19 mouse cellular contexts compared by ENCODE assay signal in genomic region chr1:195113621-195114020, GRCm38 (mm10). TPM values are rescaled to one million over a fixed set of nuclear protein-coding genes. Genes with fewer than 3 reads are reported as not detected.
A peak's percentile ranks its signal among the peaks of the same experiment; 100 is the strongest.
DNase-seq lines count a peak whose midpoint lies in the region; ATAC-seq and TF ChIP-seq lines count a peak whose summit lies in the region.
"Had no signal": no experiment of that assay in that cellular context is flagged by ENCODE, and none has a peak within 500 bp of the region (broad histone marks: within the 10 kb centered on the region; RNA-seq: fewer than 3 reads in every experiment).

No protein-coding gene starts in this region.

- no peak overlapping the region for H3K9ac ChIP-seq in MEL (ENCODE audit: control insufficient read depth, low read depth, low read length, poor library complexity, severe bottlenecking)
- H3K9ac ChIP-seq in intestine, embryonic 16.5 days (ENCODE audit: low read depth, low read length): no peak overlapping the region
- H3K9ac ChIP-seq in liver, embryonic 16.5 days (ENCODE audit: low read depth, low read length): no peak overlapping the region
- H3K9ac ChIP-seq: forebrain, embryonic 12.5 days; heart, embryonic 15.5 days; midbrain, embryonic 12.5 days had no signal

- no peak; the same call in 1 of the 2 replicates for TF ChIP-seq RAD21 in MEL (IDR thresholded peaks at IDR 0.05; ENCODE audit: low read depth, low read length)

- no peak for TF ChIP-seq POLR2A in MEL (IDR thresholded peaks at IDR 0.05; ENCODE audit: control insufficient read depth in 1 of 2, insufficient read depth in 1 of 2, low read depth in 1 of 2, low read length in 2 of 2, poor library complexity in 1 of 2)

- H3K9me3 ChIP-seq in MEL (replicated peaks; ENCODE audit: insufficient read depth, low read length): no peaks in the 10 kb centered on the region
- no peaks in the 10 kb centered on the region for H3K9me3 ChIP-seq in intestine, embryonic 16.5 days (ENCODE audit: control insufficient read depth, low read length)
- H3K9me3 ChIP-seq in liver, embryonic 16.5 days (replicated peaks; ENCODE audit: control insufficient read depth, low read length): no peaks in the 10 kb centered on the region
- H3K9me3 ChIP-seq: forebrain, embryonic 12.5 days; heart, embryonic 15.5 days; hindbrain, embryonic 10.5 days; limb, embryonic 10.5 days; midbrain, embryonic 12.5 days had no signal

- no peak overlapping the region for H3K4me2 ChIP-seq in intestine, embryonic 16.5 days (ENCODE audit: low read depth, low read length)
- H3K4me2 ChIP-seq in liver, embryonic 16.5 days (ENCODE audit: low read depth, low read length): peak overlapping the region; percentile 42
- H3K4me2 ChIP-seq: forebrain, embryonic 12.5 days; heart, embryonic 15.5 days; midbrain, embryonic 12.5 days had no signal

- H3K79me2 ChIP-seq in MEL (ENCODE audit: control insufficient read depth, insufficient read depth, low read length, poor library complexity): no peaks in the 10 kb centered on the region

- H3K4me3 ChIP-seq in MEL (ENCODE audit: control insufficient read depth in 1 of 2, insufficient read depth in 1 of 2, low read depth in 2 of 2, low read length in 2 of 2): no peak overlapping the region
- no peak overlapping the region for H3K4me3 ChIP-seq in intestine, embryonic 16.5 days (ENCODE audit: low read length)
- no peak overlapping the region for H3K4me3 ChIP-seq in liver, embryonic 16.5 days (ENCODE audit: low read depth, low read length)
- H3K4me3 ChIP-seq: forebrain, embryonic 12.5 days; heart, embryonic 15.5 days; hindbrain, embryonic 10.5 days; limb, embryonic 10.5 days; midbrain, embryonic 12.5 days had no signal

- peak; percentile 11 for DNase-seq in 3T3-L1 (ENCODE audit: low read depth, low spot score)
- peak; percentile 33 for DNase-seq in MEL (ENCODE audit: low read depth, low spot score)
- no peak for DNase-seq in gastrocnemius, postnatal 14 days
- DNase-seq in spleen, adult 18-20 months: no peak
- no peak for DNase-seq in left cerebral cortex, postnatal 14 days (ENCODE audit: low spot score in 2 of 2)
- DNase-seq in ovary, postnatal 14 days (ENCODE audit: low spot score): no peak
- DNase-seq: adrenal gland, adult 8-10 months; cerebellum, adult 2 months; heart, adult 11 months; lung, adult 2 months; lung, postnatal 36 days; thymus, postnatal 14 days had no signal

- peaks cover 0 to 4% of the 10 kb centered on the region in 2 experiments; a peak in 2 of 4 replicates for H3K4me1 ChIP-seq in MEL (ENCODE audit: control insufficient read depth in 1 of 2, insufficient read depth in 2 of 2, low read length in 2 of 2)
- H3K4me1 ChIP-seq in intestine, embryonic 16.5 days (ENCODE audit: control insufficient read depth, insufficient read depth, low read length): no peaks in the 10 kb centered on the region
- peaks cover 11% of the 10 kb centered on the region for H3K4me1 ChIP-seq in liver, embryonic 16.5 days (ENCODE audit: control insufficient read depth, low read depth, low read length)
- H3K4me1 ChIP-seq: forebrain, embryonic 12.5 days; heart, embryonic 15.5 days; hindbrain, embryonic 10.5 days; limb, embryonic 10.5 days; midbrain, embryonic 12.5 days had no signal

- no peak for TF ChIP-seq EP300 in MEL (IDR thresholded peaks at IDR 0.05; ENCODE audit: low read depth in 1 of 2, low read length in 2 of 2)

- peak in 1 of 3 experiments; percentile 17; a peak in 3 of 6 replicates for TF ChIP-seq CTCF in MEL (IDR thresholded peaks at IDR 0.05 in 2 of 3, conservative IDR thresholded peaks at IDR 0.05 in 1 of 3; ENCODE audit: control insufficient read depth in 1 of 3, insufficient read depth in 1 of 3, low read depth in 2 of 3, low read length in 3 of 3, poor library complexity in 1 of 3, severe bottlenecking in 1 of 3)

- H3K27ac ChIP-seq in MEL (ENCODE audit: control insufficient read depth, low read depth, low read length): no peak overlapping the region
- H3K27ac ChIP-seq in intestine, embryonic 16.5 days (ENCODE audit: low read length): no peak overlapping the region
- peak overlapping the region; percentile 88 for H3K27ac ChIP-seq in liver, embryonic 16.5 days (ENCODE audit: low read length)
- H3K27ac ChIP-seq: forebrain, embryonic 12.5 days; heart, embryonic 15.5 days; hindbrain, embryonic 10.5 days; limb, embryonic 10.5 days; midbrain, embryonic 12.5 days had no signal

- peak; percentile 62 for ATAC-seq in intestine, embryonic 16.5 days
- ATAC-seq in liver, embryonic 16.5 days (ENCODE audit: low read depth): peak; percentile 82

- peaks cover 19 to 67% of the 10 kb centered on the region in 2 experiments for H3K36me3 ChIP-seq in MEL (ENCODE audit: control insufficient read depth in 1 of 2, insufficient read depth in 2 of 2, low read length in 2 of 2)
- H3K36me3 ChIP-seq in intestine, embryonic 16.5 days (ENCODE audit: control insufficient read depth, insufficient read depth, low read length): peaks cover 2% of the 10 kb centered on the region; the same call in 1 of the 2 replicates
- H3K36me3 ChIP-seq in liver, embryonic 16.5 days (ENCODE audit: control insufficient read depth, insufficient read depth): peaks cover 37% of the 10 kb centered on the region

- WGBS in intestine, embryonic 16.5 days: 92% methylated on average over 4 of the region's 4 CpGs
- WGBS in liver, embryonic 16.5 days (ENCODE audit: insufficient replicate concordance): 51% methylated on average over 4 of the region's 4 CpGs

- intact Hi-C loops in gastrocnemius, postnatal 14 days (cut with DNase I; ENCODE audit: low total_unique reads): no loop called here
- intact Hi-C loops in left cerebral cortex, postnatal 14 days (cut with DNase I): no loop called here

- H3K27me3 ChIP-seq in MEL (ENCODE audit: control insufficient read depth in 1 of 2, insufficient read depth in 2 of 2, low read length in 2 of 2): no peaks in the 10 kb centered on the region
- H3K27me3 ChIP-seq in intestine, embryonic 16.5 days (replicated peaks; ENCODE audit: control insufficient read depth, insufficient read depth, low read length): no peaks in the 10 kb centered on the region
- H3K27me3 ChIP-seq in liver, embryonic 16.5 days (ENCODE audit: control insufficient read depth, insufficient read depth, low read depth, low read length): no peaks in the 10 kb centered on the region
- H3K27me3 ChIP-seq: forebrain, embryonic 12.5 days; heart, embryonic 15.5 days; midbrain, embryonic 12.5 days had no signal

TF ChIP-seq in MEL, 35 proteins besides CTCF, POLR2A, EP300 and RAD21:
- TF ChIP-seq MXI1 (IDR thresholded peaks at IDR 0.05; ENCODE audit: low read depth, low read length): no peak

RNA-seq across cellular contexts. Expression of gene Cr1l, which starts 17.8 kb away (rescaled TPM):
- 106 and 116 TPM in 2 replicates for total RNA-seq in MEL (2012; rRNA removed)
- polyA plus RNA-seq in MEL (2012; ENCODE audit: insufficient read depth in 1 of 2, insufficient read length in 2 of 2, low read depth in 1 of 2, low replicate concordance in 2 of 2, missing spikeins in 1 of 2): 100 to 1,000 TPM in 1 of 2 experiments, not detected in 1; 103 TPM
- polyA plus RNA-seq in intestine, embryonic 16.5 days (2015; fragmentation: Nextera tagmentation; extraction: Ambion mirVana): 77.0 and 78.2 TPM in 2 replicates
- 66.7 and 75.2 TPM in 2 replicates for polyA plus RNA-seq in liver, embryonic 16.5 days (2015; fragmentation: Nextera tagmentation; extraction: Ambion mirVana)
- total RNA-seq in gastrocnemius, postnatal 14 days (2021): 10 to 100 TPM; 35.0 to 41.6 TPM
- total RNA-seq in left cerebral cortex, postnatal 14 days (2021): 10 to 100 TPM; 34.7 to 35.5 TPM

RNA-seq across cellular contexts. Expression of gene Cd46, which starts 21.6 kb away (rescaled TPM):
- 0.50 and 0.65 TPM in 2 replicates for total RNA-seq in MEL (2012; rRNA removed)
- 1 to 10 TPM in 1 of 2 experiments, not detected in 1; 1.3 TPM for polyA plus RNA-seq in MEL (2012; ENCODE audit: insufficient read depth in 1 of 2, insufficient read length in 2 of 2, low read depth in 1 of 2, low replicate concordance in 2 of 2, missing spikeins in 1 of 2)
- 0.67 and 1.1 TPM in 2 replicates for polyA plus RNA-seq in intestine, embryonic 16.5 days (2015; fragmentation: Nextera tagmentation; extraction: Ambion mirVana)
- 0.50 and 0.72 TPM in 2 replicates for polyA plus RNA-seq in liver, embryonic 16.5 days (2015; fragmentation: Nextera tagmentation; extraction: Ambion mirVana)
- 1 to 10 TPM; 1.0 to 1.4 TPM for total RNA-seq in gastrocnemius, postnatal 14 days (2021)
- total RNA-seq in left cerebral cortex, postnatal 14 days (2021): 1 to 10 TPM; 4.9 to 6.3 TPM

Comparison
In these comparisons a context has a peak if more than half of its experiments do, and no peak if none do; other contexts are left out.
1. DNase-seq: peak in 3T3-L1 (single experiment) and MEL (single experiment); none in gastrocnemius, postnatal 14 days (single experiment), spleen, adult 18-20 months (0 of 2), left cerebral cortex, postnatal 14 days (0 of 2) and ovary, postnatal 14 days (single experiment).